Mouse (Mus musculus) thymus, postnatal 4 days (tissue): ENCODE results near the gene Spns3.

ENCODE experiments used
- DNase-seq: peaks from one replicate; pipeline ENCODE4 v3.0.0; 2021

Gene Spns3

GRCm38 (mm10) chr11:72478228-72478627 lies 72.1 kb downstream of the Spns3 start:
- DNase-seq = no peak

- DNase-seq = no peak
Observed at GRCm38 (mm10) chr11:72477653-72478052, 72.7 kb downstream of the Spns3 start.

GRCm38 (mm10) chr11:72477182-72477581 lies 73.1 kb downstream of the Spns3 start:
- no peak for DNase-seq

- DNase-seq = no peak
Observed at GRCm38 (mm10) chr11:72476074-72476625, 74.2 kb downstream of the Spns3 start.

GRCm38 (mm10) chr11:72475408-72475807 lies 74.9 kb downstream of the Spns3 start:
- DNase-seq = no peak

- no peak for DNase-seq
Observed at GRCm38 (mm10) chr11:72474926-72475325, 75.4 kb downstream of the Spns3 start.

GRCm38 (mm10) chr11:72473540-72473939 lies 76.8 kb downstream of the Spns3 start:
- DNase-seq = no peak

GRCm38 (mm10) chr11:72471381-72471780 lies 78.9 kb downstream of the Spns3 start:
- DNase-seq = no peak

GRCm38 (mm10) chr11:72470004-72470403 lies 80.3 kb downstream of the Spns3 start:
- no peak for DNase-seq

GRCm38 (mm10) chr11:72469217-72469616 lies 81.1 kb downstream of the Spns3 start:
- DNase-seq = peak; percentile 11

- DNase-seq = no peak
Observed at GRCm38 (mm10) chr11:72468525-72468924, 81.8 kb downstream of the Spns3 start.

- no peak for DNase-seq
Observed at GRCm38 (mm10) chr11:72466694-72467507, 83.4 kb downstream of the Spns3 start.

GRCm38 (mm10) chr11:72465978-72466693 lies 84.2 kb downstream of the Spns3 start:
- DNase-seq = no peak

GRCm38 (mm10) chr11:72464821-72465220 lies 85.5 kb downstream of the Spns3 start:
- DNase-seq = no peak

GRCm38 (mm10) chr11:72461500-72461981 lies 88.8 kb downstream of the Spns3 start:
- DNase-seq = no peak

- DNase-seq = no peak
Observed at GRCm38 (mm10) chr11:72458502-72458901, 91.8 kb downstream of the Spns3 start.

GRCm38 (mm10) chr11:72457995-72458496 lies 92.3 kb downstream of the Spns3 start:
- no peak for DNase-seq

GRCm38 (mm10) chr11:72455694-72456093 lies 94.6 kb downstream of the Spns3 start:
- DNase-seq = no peak

GRCm38 (mm10) chr11:72453105-72453953 lies 97.0 kb downstream of the Spns3 start:
- no peak for DNase-seq

- no peak for DNase-seq
Observed at GRCm38 (mm10) chr11:72452140-72452665, 98.1 kb downstream of the Spns3 start.

- no peak for DNase-seq
Observed at GRCm38 (mm10) chr11:72447475-72447874, 102.8 kb downstream of the Spns3 start.
